Mouse (Mus musculus) midbrain, postnatal 0 days (tissue): Measurements from ENCODE around the gene Myoz2. TPM values are rescaled to one million over a fixed set of nuclear protein-coding genes. Genes with fewer than 3 reads are reported as not detected.

Source experiments
- ATAC-seq: fragments of 200-750 bp; cut with Nextera tagmentation; 2 replicates; pipeline ENCODE4 v1.8.0; 2017; ENCODE audit warnings: moderate number of reproducible peaks, mild to moderate bottlenecking, moderate TSS enrichment, moderate library complexity; ENCODE audit not compliant: low FRiP score
- DNase-seq: peaks from one replicate; pipeline ENCODE4 v3.0.0-alpha.2; 2015; ENCODE audit warnings: low spot score
- H3K27ac ChIP-seq: fragments of 300-500 bp; sonication (generic); 2 replicates; pipeline ENCODE4 v1.5.1; 2014; ENCODE audit warnings: low read depth, mild to moderate bottlenecking, low read length, mixed read lengths
- H3K27me3 ChIP-seq: fragments of 300-500 bp; sonication (generic); 2 replicates; pipeline ENCODE4 v1.6.1; 2014; ENCODE audit warnings: low read length, control low read depth, mixed read lengths; ENCODE audit not compliant: insufficient read depth
- H3K36me3 ChIP-seq: fragments of 300-500 bp; sonication (generic); 2 replicates; pipeline ENCODE4 v1.6.1; 2014; ENCODE audit warnings: low read length, control low read depth, mixed read lengths; ENCODE audit not compliant: insufficient read depth
- H3K4me1 ChIP-seq: fragments of 300-500 bp; sonication (generic); 2 replicates; pipeline ENCODE4 v1.6.1; 2014; ENCODE audit warnings: mild to moderate bottlenecking, control low read depth, antibody characterized with exemption, low read length, mixed read lengths; ENCODE audit not compliant: insufficient read depth
- H3K4me2 ChIP-seq: fragments of 300-500 bp; sonication (generic); 2 replicates; pipeline ENCODE4 v1.6.1; 2014; ENCODE audit warnings: low read depth, mild to moderate bottlenecking, low read length, mixed read lengths; ENCODE audit not compliant: poor library complexity, severe bottlenecking
- H3K4me3 ChIP-seq: fragments of 300-500 bp; sonication (generic); 2 replicates; pipeline ENCODE4 v1.5.1; 2014; ENCODE audit warnings: low read depth, mild to moderate bottlenecking, low read length, moderate library complexity
- H3K9ac ChIP-seq: fragments of 300-500 bp; sonication (generic); replicated peaks from 2 replicates; pipeline ENCODE4 v1.6.1; 2014; ENCODE audit warnings: mild to moderate bottlenecking, low read length, moderate library complexity, mixed read lengths; ENCODE audit not compliant: poor library complexity, severe bottlenecking
- H3K9me3 ChIP-seq: fragments of 300-500 bp; sonication (generic); 2 replicates; pipeline ENCODE4 v1.6.1; 2016; ENCODE audit warnings: low read length, control low read depth
- CTCF ChIP-seq: IDR thresholded peaks from 2 replicates; pipeline ENCODE4 v1.5.1; 2016; ENCODE audit warnings: antibody characterized with exemption, mild to moderate bottlenecking
- WGBS: fragments of 180-500 bp; shearing (Covaris S2); extraction: QIAGEN DNeasy Blood & Tissue Kit; methylation state at CpG from one replicate; pipeline ENCODE4 v1.1.7; 2014; 5-methylcytosine and 5-hydroxymethylcytosine counted together
- polyA plus RNA-seq: library from polyadenylated mRNA; unstranded; fragments of >200 nt; fragmentation: Nextera tagmentation; extraction: Ambion mirVana; gene quantifications from 2 replicates; pipeline ENCODE4 v1.2.1, GENCODE M21; 2015
- total RNA-seq: library from RNA; depleted of rRNA; stranded (reverse); fragments of >200 nt; gene quantifications from 2 replicates; pipeline ENCODE4 v1.2.3, GENCODE M21; 2014

The Myoz2 gene
- total and polyA plus RNA-seq, 2 experiments from 2014 or later = 0.27 TPM; not detected in 1

- no peaks in the 10 kb centered on the region for H3K36me3 ChIP-seq
- H3K27me3 ChIP-seq = no peaks in the 10 kb centered on the region
- no peaks in the 10 kb centered on the region for H3K9me3 ChIP-seq
- no peak for TF ChIP-seq CTCF
- peak within 1 kb of the TSS; percentile 94 for H3K27ac ChIP-seq
- under 1% methylated on average over 63 of the region's 94 CpGs for WGBS
- peak within 1 kb of the TSS; percentile 89 for H3K9ac ChIP-seq
- H3K4me2 ChIP-seq = peak within 1 kb of the TSS; percentile 69
- peak within 1 kb of the TSS; percentile 86 for H3K4me3 ChIP-seq
- no peaks in the 10 kb centered on the region for H3K4me1 ChIP-seq
- DNase-seq = peak; percentile 97
- peak; percentile 99 for ATAC-seq
Observed at GRCm38 (mm10) chr3:122984249-122985182, 50.3 kb downstream of the Myoz2 start, which contains the start of gene Usp53. Gene Usp53, minus strand, starts transcription at chr3:122984510.

GRCm38 (mm10) chr3:122983849-122984248, 51.0 kb downstream of the Myoz2 start:
- no peak for TF ChIP-seq CTCF
- H3K36me3 ChIP-seq = no peaks in the 10 kb centered on the region
- H3K9ac ChIP-seq = peak overlapping the region; percentile 89
- under 1% methylated on average over 30 of the region's 30 CpGs for WGBS
- ATAC-seq (peak; percentile 85), DNase-seq (peak; percentile 81)
- H3K4me3 ChIP-seq = peak overlapping the region; percentile 86
- peak overlapping the region; percentile 94 for H3K27ac ChIP-seq
- no peaks in the 10 kb centered on the region for H3K4me1 ChIP-seq
- H3K9me3 ChIP-seq = no peaks in the 10 kb centered on the region
- no peaks in the 10 kb centered on the region for H3K27me3 ChIP-seq
- peak overlapping the region; percentile 69 for H3K4me2 ChIP-seq

- no peak for TF ChIP-seq CTCF
Observed at GRCm38 (mm10) chr3:122975964-122976363, 58.9 kb downstream of the Myoz2 start.

GRCm38 (mm10) chr3:122975363-122975762, 59.5 kb downstream of the Myoz2 start:
- DNase-seq (no peak), ATAC-seq (no peak)
- no peaks in the 10 kb centered on the region for H3K36me3 ChIP-seq
- no peak overlapping the region for H3K27ac ChIP-seq
- H3K27me3 ChIP-seq = no peaks in the 10 kb centered on the region
- H3K4me3 ChIP-seq = no peak overlapping the region
- H3K4me2 ChIP-seq = no peak overlapping the region
- H3K9ac ChIP-seq = no peak overlapping the region
- no peak for TF ChIP-seq CTCF
- H3K9me3 ChIP-seq = no peaks in the 10 kb centered on the region
- no peaks in the 10 kb centered on the region for H3K4me1 ChIP-seq
- WGBS = 73% methylated on average over 4 of the region's 4 CpGs

More at GRCm38 (mm10) chr3:122975964-122976363, 58.9 kb downstream of the Myoz2 start:
- H3K27me3 ChIP-seq = no peaks in the 10 kb centered on the region
- H3K36me3 ChIP-seq = no peaks in the 10 kb centered on the region
- no peak overlapping the region for H3K27ac ChIP-seq
- whole genome bisulfite sequencing = 96% methylated on average over 1 of the region's 1 CpGs
- no peaks in the 10 kb centered on the region for H3K9me3 ChIP-seq
- H3K4me1 ChIP-seq = no peaks in the 10 kb centered on the region
- ATAC-seq (no peak), DNase-seq (no peak)
- no peak overlapping the region for H3K9ac ChIP-seq
- no peak overlapping the region for H3K4me3 ChIP-seq
- H3K4me2 ChIP-seq = no peak overlapping the region

GRCm38 (mm10) chr3:122974833-122975232, 60.0 kb downstream of the Myoz2 start:
- Histone ChIP-seq H3K36me3 (no peaks in the 10 kb centered on the region), H3K4me1 (no peaks in the 10 kb centered on the region), H3K4me2 (no peak overlapping the region), H3K4me3 (no peak overlapping the region), H3K27ac (no peak overlapping the region), H3K9ac (no peak overlapping the region), H3K9me3 (no peaks in the 10 kb centered on the region), H3K27me3 (no peaks in the 10 kb centered on the region)
- WGBS = 70% methylated on average over 3 of the region's 3 CpGs
- TF ChIP-seq CTCF = no peak
- no peak for ATAC-seq
- no peak for DNase-seq

GRCm38 (mm10) chr3:122972126-122972822, 62.5 kb downstream of the Myoz2 start:
- no peak overlapping the region for H3K4me2 ChIP-seq
- H3K36me3 ChIP-seq = no peaks in the 10 kb centered on the region
- no peak overlapping the region for H3K9ac ChIP-seq
- H3K4me3 ChIP-seq = no peak overlapping the region
- no peaks in the 10 kb centered on the region for H3K4me1 ChIP-seq
- WGBS = 82% methylated on average over 3 of the region's 3 CpGs
- no peak overlapping the region for H3K27ac ChIP-seq
- no peak for DNase-seq
- no peaks in the 10 kb centered on the region for H3K27me3 ChIP-seq
- no peak for TF ChIP-seq CTCF
- ATAC-seq = no peak
- H3K9me3 ChIP-seq = no peaks in the 10 kb centered on the region
